Mouse (Mus musculus): ENCODE data around the gene Tbxas1. TPM values are rescaled to one million over a fixed set of nuclear protein-coding genes. Genes with fewer than 3 reads are reported as not detected.

Gene Tbxas1
- polyA plus RNA-seq, 1 experiment from 2014 or later: 1.1 TPM

GRCm38 (mm10) chr6:38882728-38883171, 7.5 kb downstream of the Tbxas1 start:
- Histone ChIP-seq H3K27me3 (ENCODE audit: low read depth, poor library complexity, severe bottlenecking) (peaks cover 16% of the 10 kb centered on the region), H3K9me3 (replicated peaks) (no peaks in the 10 kb centered on the region), H3K4me1 (no peaks in the 10 kb centered on the region), H3K36me3 (no peaks in the 10 kb centered on the region), H3K4me3 (no peak overlapping the region), H3K27ac (no peak overlapping the region)
- no peak for DNase-seq (ENCODE audit: low spot score)
- 80% methylated on average over 6 of the region's 6 CpGs for WGBS

GRCm38 (mm10) chr6:38884482-38884881, 9.3 kb downstream of the Tbxas1 start:
- DNase-seq (ENCODE audit: low spot score): no peak
- WGBS: 68% methylated on average over 3 of the region's 3 CpGs
- Histone ChIP-seq H3K27ac (no peak overlapping the region), H3K36me3 (no peaks in the 10 kb centered on the region), H3K4me1 (no peaks in the 10 kb centered on the region), H3K27me3 (ENCODE audit: low read depth, poor library complexity, severe bottlenecking) (peaks cover 3% of the 10 kb centered on the region; the same call in 1 of the 2 replicates), H3K9me3 (replicated peaks) (no peaks in the 10 kb centered on the region), H3K4me3 (no peak overlapping the region)

GRCm38 (mm10) chr6:38885132-38885531, 9.9 kb downstream of the Tbxas1 start:
- Histone ChIP-seq H3K27ac (no peak overlapping the region), H3K4me1 (no peaks in the 10 kb centered on the region), H3K4me3 (no peak overlapping the region), H3K27me3 (ENCODE audit: low read depth, poor library complexity, severe bottlenecking) (peaks cover 3% of the 10 kb centered on the region; the same call in 1 of the 2 replicates), H3K36me3 (no peaks in the 10 kb centered on the region), H3K9me3 (replicated peaks) (no peaks in the 10 kb centered on the region)
- WGBS: 89% methylated on average over 1 of the region's 1 CpGs
- DNase-seq (ENCODE audit: low spot score): no peak

GRCm38 (mm10) chr6:38887436-38887835, 12.2 kb downstream of the Tbxas1 start:
- H3K27me3 ChIP-seq (ENCODE audit: low read depth, poor library complexity, severe bottlenecking): no peaks in the 10 kb centered on the region
- no peak overlapping the region for H3K4me3 ChIP-seq
- 91% methylated on average over 4 of the region's 4 CpGs for WGBS
- no peak for DNase-seq (ENCODE audit: low spot score)
- H3K9me3 ChIP-seq (replicated peaks): no peaks in the 10 kb centered on the region
- no peak overlapping the region for H3K27ac ChIP-seq
- no peaks in the 10 kb centered on the region for H3K36me3 ChIP-seq
- no peaks in the 10 kb centered on the region for H3K4me1 ChIP-seq

GRCm38 (mm10) chr6:38889156-38889555, 14.0 kb downstream of the Tbxas1 start:
- WGBS: 77% methylated on average over 6 of the region's 6 CpGs
- no peak overlapping the region for H3K27ac ChIP-seq
- no peaks in the 10 kb centered on the region for H3K36me3 ChIP-seq
- H3K4me3 ChIP-seq: no peak overlapping the region
- H3K9me3 ChIP-seq (replicated peaks): no peaks in the 10 kb centered on the region
- H3K27me3 ChIP-seq (ENCODE audit: low read depth, poor library complexity, severe bottlenecking): no peaks in the 10 kb centered on the region
- no peaks in the 10 kb centered on the region for H3K4me1 ChIP-seq
- no peak for DNase-seq (ENCODE audit: low spot score)

- no peaks in the 10 kb centered on the region for H3K36me3 ChIP-seq
- no peak overlapping the region for H3K27ac ChIP-seq
- no peaks in the 10 kb centered on the region for H3K27me3 ChIP-seq (ENCODE audit: low read depth, poor library complexity, severe bottlenecking)
- DNase-seq (ENCODE audit: low spot score): no peak
- H3K9me3 ChIP-seq (replicated peaks): no peaks in the 10 kb centered on the region
- H3K4me3 ChIP-seq: no peak overlapping the region
- H3K4me1 ChIP-seq: 0 out of 2 replicates have a peak, but pooled peaks cover 4% of the 10 kb centered on the region
- WGBS: 73% methylated on average over 2 of the region's 2 CpGs
These were observed 16.8 kb downstream of the Tbxas1 start for GRCm38 (mm10) chr6:38892017-38892416.

- Histone ChIP-seq H3K36me3 (no peaks in the 10 kb centered on the region), H3K9me3 (replicated peaks) (no peaks in the 10 kb centered on the region), H3K4me1 (0 out of 2 replicates have a peak, but pooled peaks cover 9% of the 10 kb centered on the region), H3K27ac (no peak overlapping the region), H3K27me3 (ENCODE audit: low read depth, poor library complexity, severe bottlenecking) (no peaks in the 10 kb centered on the region), H3K4me3 (no peak overlapping the region)
- WGBS: 74% methylated on average over 3 of the region's 3 CpGs
- DNase-seq (ENCODE audit: low spot score): no peak
These were observed 18.4 kb downstream of the Tbxas1 start for GRCm38 (mm10) chr6:38893615-38894014.

- Histone ChIP-seq H3K27ac (no peak overlapping the region), H3K4me1 (0 out of 2 replicates have a peak, but pooled peaks cover 9% of the 10 kb centered on the region), H3K9me3 (replicated peaks) (no peaks in the 10 kb centered on the region), H3K36me3 (no peaks in the 10 kb centered on the region), H3K4me3 (no peak overlapping the region), H3K27me3 (ENCODE audit: low read depth, poor library complexity, severe bottlenecking) (no peaks in the 10 kb centered on the region)
- 91% methylated on average over 4 of the region's 4 CpGs for whole genome bisulfite sequencing
- no peak for DNase-seq (ENCODE audit: low spot score)
These were observed 24.9 kb downstream of the Tbxas1 start for GRCm38 (mm10) chr6:38900073-38900472.

GRCm38 (mm10) chr6:38900479-38901126, 25.4 kb downstream of the Tbxas1 start:
- H3K4me3 ChIP-seq: no peak overlapping the region
- no peak for DNase-seq (ENCODE audit: low spot score)
- no peaks in the 10 kb centered on the region for H3K36me3 ChIP-seq
- whole genome bisulfite sequencing: 91% methylated on average over 4 of the region's 4 CpGs
- H3K27me3 ChIP-seq (ENCODE audit: low read depth, poor library complexity, severe bottlenecking): no peaks in the 10 kb centered on the region
- H3K27ac ChIP-seq: no peak overlapping the region
- H3K9me3 ChIP-seq (replicated peaks): no peaks in the 10 kb centered on the region
- H3K4me1 ChIP-seq: 0 out of 2 replicates have a peak, but pooled peaks cover 9% of the 10 kb centered on the region

- 83% methylated on average over 4 of the region's 4 CpGs for WGBS
- no peak for DNase-seq (ENCODE audit: low spot score)
- Histone ChIP-seq H3K27ac (no peak overlapping the region), H3K4me3 (no peak overlapping the region), H3K27me3 (ENCODE audit: low read depth, poor library complexity, severe bottlenecking) (no peaks in the 10 kb centered on the region), H3K36me3 (no peaks in the 10 kb centered on the region), H3K4me1 (0 out of 2 replicates have a peak, but pooled peaks cover 9% of the 10 kb centered on the region), H3K9me3 (replicated peaks) (no peaks in the 10 kb centered on the region)
These were observed 25.9 kb downstream of the Tbxas1 start for GRCm38 (mm10) chr6:38901152-38901551.

- H3K4me1 ChIP-seq: 0 out of 2 replicates have a peak, but pooled peaks cover 9% of the 10 kb centered on the region
- H3K4me3 ChIP-seq: no peak overlapping the region
- H3K9me3 ChIP-seq (replicated peaks): no peaks in the 10 kb centered on the region
- WGBS: 86% methylated on average over 3 of the region's 3 CpGs
- no peaks in the 10 kb centered on the region for H3K27me3 ChIP-seq (ENCODE audit: low read depth, poor library complexity, severe bottlenecking)
- no peak overlapping the region for H3K27ac ChIP-seq
- H3K36me3 ChIP-seq: no peaks in the 10 kb centered on the region
- no peak for DNase-seq (ENCODE audit: low spot score)
These were observed 26.4 kb downstream of the Tbxas1 start for GRCm38 (mm10) chr6:38901636-38902035.

- DNase-seq (ENCODE audit: low spot score): no peak
- 91% methylated on average over 10 of the region's 10 CpGs for WGBS
- H3K27ac ChIP-seq: no peak overlapping the region
- H3K4me1 ChIP-seq: no peaks in the 10 kb centered on the region
- H3K36me3 ChIP-seq: no peaks in the 10 kb centered on the region
- no peaks in the 10 kb centered on the region for H3K27me3 ChIP-seq (ENCODE audit: low read depth, poor library complexity, severe bottlenecking)
- no peak overlapping the region for H3K4me3 ChIP-seq
- no peaks in the 10 kb centered on the region for H3K9me3 ChIP-seq (replicated peaks)
These were observed 27.7 kb downstream of the Tbxas1 start for GRCm38 (mm10) chr6:38902820-38903439.

GRCm38 (mm10) chr6:38906005-38906404, 30.8 kb downstream of the Tbxas1 start:
- no peaks in the 10 kb centered on the region for H3K27me3 ChIP-seq (ENCODE audit: low read depth, poor library complexity, severe bottlenecking)
- DNase-seq (ENCODE audit: low spot score): no peak
- no peaks in the 10 kb centered on the region for H3K4me1 ChIP-seq
- H3K27ac ChIP-seq: no peak overlapping the region
- H3K36me3 ChIP-seq: no peaks in the 10 kb centered on the region
- H3K4me3 ChIP-seq: no peak overlapping the region
- 88% methylated on average over 6 of the region's 6 CpGs for WGBS
- no peaks in the 10 kb centered on the region for H3K9me3 ChIP-seq (replicated peaks)

All from limb, embryonic 10.5 days (tissue).